Mouse (Mus musculus) liver, embryonic 14.5 days (tissue): ENCODE measurements around the gene Pccb.

Source experiments
- CTCF ChIP-seq: IDR thresholded peaks from 2 replicates; pipeline ENCODE4 v1.5.1; 2016; ENCODE audit warnings: antibody characterized with exemption, low read depth, control low read depth
- EP300 ChIP-seq: IDR thresholded peaks from 2 replicates; pipeline ENCODE4 v1.6.1; 2016; ENCODE audit warnings: antibody characterized with exemption, low read depth

DNA sequence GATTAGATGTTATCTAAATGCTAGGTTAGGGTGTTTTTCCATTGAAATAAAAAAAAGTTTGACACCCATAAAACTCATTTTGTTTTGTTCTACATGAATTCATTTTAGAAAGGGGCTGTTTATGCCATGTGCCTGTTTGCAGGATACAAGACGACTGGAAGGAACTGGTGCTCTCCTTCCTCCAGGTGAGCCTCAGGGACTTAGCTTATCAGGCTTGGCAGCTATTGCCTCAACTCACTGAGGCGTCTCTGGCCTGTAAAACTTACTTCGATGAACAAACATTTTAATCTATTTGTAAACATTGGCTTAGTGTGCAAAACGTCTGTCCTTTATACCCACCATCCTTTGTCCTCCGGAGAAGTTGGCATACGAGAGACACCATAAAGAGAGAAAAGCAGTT is 18.0 kb upstream of the Pccb start:
- no peak for TF ChIP-seq EP300
- no peak for TF ChIP-seq CTCF
